Comparison of ENCODE assay signal across 10 mouse cellular contexts in the genomic region with DNA sequence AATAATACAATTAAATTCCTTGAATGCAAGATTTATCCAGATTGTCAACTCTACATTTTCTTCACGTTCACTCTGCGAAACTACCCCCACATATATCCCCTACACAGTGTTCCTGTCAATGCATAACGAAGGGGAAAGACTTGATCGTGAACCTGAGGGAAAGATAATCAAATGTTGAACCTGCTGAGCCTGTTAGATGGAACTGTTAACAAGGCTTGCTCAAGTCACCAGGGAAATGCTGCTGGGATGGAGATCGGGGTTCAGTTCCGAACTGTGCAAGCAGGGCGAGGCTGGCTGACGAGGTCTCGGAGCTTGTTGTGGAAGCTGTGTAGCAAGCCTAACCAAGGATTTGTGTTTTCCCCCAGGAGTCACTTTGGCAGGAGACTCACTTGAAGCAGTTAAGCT.
A peak's percentile ranks its signal among the peaks of the same experiment; 100 is the strongest.
DNase-seq lines count a peak whose midpoint lies in the region; ATAC-seq and TF ChIP-seq lines count a peak whose summit lies in the region.
"Had no signal": no experiment of that assay in that cellular context is flagged by ENCODE, and none has a peak within 500 bp of the region (broad histone marks: within the 10 kb centered on the region; RNA-seq: fewer than 3 reads in every experiment).

No protein-coding gene starts in this region.

- TF ChIP-seq POLR2A in thymus, adult 2 months (IDR thresholded peaks at IDR 0.05; ENCODE audit: control insufficient read depth, extremely low read depth, insufficient read depth, low read length, poor library complexity) = no peak

- 39% methylated on average over 9 of the region's 9 CpGs for WGBS in midbrain, postnatal 0 days
- WGBS in thymus, adult 2 months = 92% methylated on average over 9 of the region's 9 CpGs

- H3K27me3 ChIP-seq in midbrain, postnatal 0 days (ENCODE audit: insufficient read depth, low read length) = no peaks in the 10 kb centered on the region
- H3K27me3 ChIP-seq in thymus, adult 2 months (ENCODE audit: control insufficient read depth, insufficient read depth, low read length) = no peaks in the 10 kb centered on the region

- peak overlapping the region; percentile 46 for H3K4me2 ChIP-seq in midbrain, postnatal 0 days (ENCODE audit: low read depth, low read length, poor library complexity, severe bottlenecking)

- peak overlapping the region; percentile 54 for H3K4me3 ChIP-seq in layer of hippocampus, adult 2 months
- peak overlapping the region; percentile 24 for H3K4me3 ChIP-seq in midbrain, postnatal 0 days (ENCODE audit: low read depth, low read length)
- H3K4me3 ChIP-seq in thymus, adult 2 months (ENCODE audit: control insufficient read depth, insufficient read depth, low read length) = no peak overlapping the region
- H3K4me3 ChIP-seq: myocyte had no signal

- no peaks in the 10 kb centered on the region for H3K36me3 ChIP-seq in midbrain, postnatal 0 days (ENCODE audit: insufficient read depth, low read length)
- H3K36me3 ChIP-seq in thymus, adult 2 months (ENCODE audit: control insufficient read depth, insufficient read depth, low read length) = no peaks in the 10 kb centered on the region

- H3K4me1 ChIP-seq in midbrain, postnatal 0 days (ENCODE audit: insufficient read depth, low read length) = no peaks in the 10 kb centered on the region
- no peaks in the 10 kb centered on the region for H3K4me1 ChIP-seq in thymus, adult 2 months (replicated peaks; ENCODE audit: control insufficient read depth, insufficient read depth, low read length)

- TF ChIP-seq CTCF in layer of hippocampus, adult 2 months (conservative IDR thresholded peaks at IDR 0.05) = no peak
- TF ChIP-seq CTCF in midbrain, postnatal 0 days (IDR thresholded peaks at IDR 0.05) = no peak
- no peak for TF ChIP-seq CTCF in thymus, adult 2 months (IDR thresholded peaks at IDR 0.05; ENCODE audit: borderline replicate concordance, control insufficient read depth, extremely low read depth, insufficient read depth, low read length, poor library complexity)

- ATAC-seq in midbrain, postnatal 0 days (ENCODE audit: low FRiP score) = no peak
- ATAC-seq: intestine, embryonic 16.5 days had no signal

- DNase-seq in layer of hippocampus, adult 11-12 months (ENCODE audit: low spot score) = peak; percentile 4
- no peak for DNase-seq in layer of hippocampus, adult 9-11 months
- peak; percentile 4 for DNase-seq in frontal cortex, postnatal 25 days (ENCODE audit: low spot score in 2 of 2)
- peak in 1 of 2 experiments; percentile 25 for DNase-seq in layer of hippocampus, adult 2 months (ENCODE audit: low spot score in 2 of 2)
- DNase-seq in midbrain, postnatal 0 days (ENCODE audit: low spot score) = peak; percentile 21
- no peak for DNase-seq in thymus, adult 2 months
- no peak for DNase-seq in adrenal gland, postnatal 25 days

- peak overlapping the region; percentile 86 for H3K27ac ChIP-seq in layer of hippocampus, adult 2 months
- peak overlapping the region; percentile 40; the same call in 1 of the 2 replicates for H3K27ac ChIP-seq in midbrain, postnatal 0 days (ENCODE audit: low read depth, low read length)
- no peak overlapping the region for H3K27ac ChIP-seq in thymus, adult 2 months (ENCODE audit: control insufficient read depth, insufficient read depth, low read length)
- H3K27ac ChIP-seq: stomach, postnatal 0 days had no signal

- peak overlapping the region; percentile 5; the same call in 1 of the 2 replicates for H3K9ac ChIP-seq in midbrain, postnatal 0 days (replicated peaks; ENCODE audit: low read length, poor library complexity, severe bottlenecking)

- H3K9me3 ChIP-seq in midbrain, postnatal 0 days (ENCODE audit: low read length) = no peaks in the 10 kb centered on the region

Comparison
In these comparisons a context has a peak if more than half of its experiments do, and no peak if none do; other contexts are left out.
1. DNase-seq: peak in layer of hippocampus, adult 11-12 months (single experiment), frontal cortex, postnatal 25 days (2 of 2) and midbrain, postnatal 0 days (single experiment); none in layer of hippocampus, adult 9-11 months (single experiment), thymus, adult 2 months (single experiment) and adrenal gland, postnatal 25 days (single experiment).